Mouse (Mus musculus): ENCODE data around the gene Olfr401.
A peak's percentile ranks its signal among the peaks of the same experiment; 100 is the strongest.
"Not testable (repeated sequence)": the region's sequence is repeated elsewhere in the genome, so short reads cannot be mapped to it uniquely, and the experiment has no call there.

Olfr401 gene

GRCm38 (mm10) chr11:74113412-74113811 lies at the start of gene Olfr401:
Gene Olfr401 (plus strand): TSS chr11:74113712.
- no peak for DNase-seq (ENCODE audit: extremely low read depth, low read depth)

GRCm38 (mm10) chr11:74069655-74070054 lies 43.9 kb upstream of the Olfr401 start, which contains the start of gene Zfp616:
Gene Zfp616 (plus strand): TSS chr11:74069955.
- DNase-seq (ENCODE audit: extremely low read depth, low read depth) = no peak

- DNase-seq (ENCODE audit: extremely low read depth, low read depth) = peak; percentile 45
These were observed 12.8 kb upstream of the Olfr401 start for GRCm38 (mm10) chr11:74100724-74101123.

- peak; percentile 6 for DNase-seq (ENCODE audit: extremely low read depth, low read depth)
These were observed 12.0 kb upstream of the Olfr401 start for GRCm38 (mm10) chr11:74101507-74101906.

GRCm38 (mm10) chr11:74105066-74105465 lies 8.4 kb upstream of the Olfr401 start:
- no peak for DNase-seq (ENCODE audit: extremely low read depth, low read depth)

- not testable (repeated sequence) for DNase-seq (ENCODE audit: extremely low read depth, low read depth)
These were observed 26.5 kb downstream of the Olfr401 start for GRCm38 (mm10) chr11:74140001-74140400.

- DNase-seq (ENCODE audit: extremely low read depth, low read depth) = no peak
These were observed 32.4 kb downstream of the Olfr401 start for GRCm38 (mm10) chr11:74145866-74146265.

GRCm38 (mm10) chr11:74153229-74153628 lies 39.7 kb downstream of the Olfr401 start, which contains the start of gene Olfr402:
Gene Olfr402 (plus strand): TSS chr11:74153529.
- no peak for DNase-seq (ENCODE audit: extremely low read depth, low read depth)

GRCm38 (mm10) chr11:74168771-74169170 lies 55.3 kb downstream of the Olfr401 start:
- DNase-seq (ENCODE audit: extremely low read depth, low read depth) = no peak

All from MEL-GATA-1-ER (cell line).